Mouse (Mus musculus) liver, postnatal 0 days (tissue): ENCODE measurements around the gene Eif3g. TPM values are rescaled to one million over a fixed set of nuclear protein-coding genes. Genes with fewer than 3 reads are reported as not detected.
A peak's percentile ranks its signal among the peaks of the same experiment; 100 is the strongest.

Source experiments
- ATAC-seq: fragments of 200-750 bp; cut with Nextera tagmentation; 2 replicates; pipeline ENCODE4 v1.8.0; 2017; ENCODE audit warnings: mild to moderate bottlenecking, moderate library complexity
- DNase-seq: peaks from one replicate; pipeline ENCODE4 v3.0.0-alpha.2; 2016
- H3K27ac ChIP-seq: fragments of 300-500 bp; sonication (generic); 2 replicates; pipeline ENCODE4 v1.5.1; 2014; ENCODE audit warnings: antibody characterized with exemption, moderate library complexity, mild to moderate bottlenecking, low read depth
- H3K27me3 ChIP-seq: fragments of 300-500 bp; sonication (generic); 2 replicates; pipeline ENCODE4 v1.6.1; 2014; ENCODE audit warnings: low read length, control low read depth, mixed read lengths; ENCODE audit not compliant: insufficient read depth
- H3K36me3 ChIP-seq: fragments of 300-500 bp; sonication (generic); replicated peaks from 2 replicates; pipeline ENCODE4 v1.6.1; 2014; ENCODE audit warnings: mild to moderate bottlenecking, control low read depth, low read length, moderate library complexity, mixed read lengths; ENCODE audit not compliant: insufficient read depth
- H3K4me1 ChIP-seq: fragments of 300-500 bp; sonication (generic); 2 replicates; pipeline ENCODE4 v1.6.1; 2014; ENCODE audit warnings: antibody characterized with exemption, mild to moderate bottlenecking, control low read depth; ENCODE audit not compliant: insufficient read depth
- H3K4me2 ChIP-seq: fragments of 300-500 bp; sonication (generic); 2 replicates; pipeline ENCODE4 v1.6.1; 2014; ENCODE audit warnings: low read depth, mild to moderate bottlenecking, low read length, moderate library complexity, mixed read lengths
- H3K4me3 ChIP-seq: fragments of 300-500 bp; sonication (generic); 2 replicates; pipeline ENCODE4 v1.5.1; 2014; ENCODE audit warnings: low read depth, low read length
- H3K9ac ChIP-seq: fragments of 300-500 bp; sonication (generic); replicated peaks from 2 replicates; pipeline ENCODE4 v1.6.1; 2014; ENCODE audit warnings: mild to moderate bottlenecking, moderate library complexity
- H3K9me3 ChIP-seq: fragments of 300-500 bp; sonication (generic); 2 replicates; pipeline ENCODE4 v1.6.1; 2016; ENCODE audit warnings: mild to moderate bottlenecking, control low read depth, low read length, mixed read lengths
- CTCF ChIP-seq: sonication (generic); IDR thresholded peaks from 2 replicates; pipeline ENCODE4 v1.5.1; 2016; ENCODE audit warnings: antibody characterized with exemption, low read depth
- EP300 ChIP-seq: IDR thresholded peaks from 2 replicates; pipeline ENCODE4 v1.6.1; 2016; ENCODE audit warnings: antibody characterized with exemption, low read depth, mild to moderate bottlenecking
- WGBS: fragments of 180-500 bp; shearing (Covaris S2); extraction: QIAGEN DNeasy Blood & Tissue Kit; methylation state at CpG from one replicate; pipeline ENCODE4 v1.1.7; 2014; ENCODE audit not compliant: insufficient replicate concordance; 5-methylcytosine and 5-hydroxymethylcytosine counted together
- polyA plus RNA-seq: library from polyadenylated mRNA; unstranded; fragments of >200 nt; fragmentation: Nextera tagmentation; extraction: Ambion mirVana; gene quantifications from 2 replicates; pipeline ENCODE4 v1.2.1, GENCODE M21; 2015

Gene Eif3g
- polyA plus RNA-seq, 1 experiment from 2014 or later: 128 TPM

- Histone ChIP-seq H3K4me3 (no peak overlapping the region), H3K9me3 (no peaks in the 10 kb centered on the region), H3K27me3 (no peaks in the 10 kb centered on the region), H3K9ac (no peak overlapping the region), H3K36me3 (peaks cover 65% of the 10 kb centered on the region), H3K4me1 (peaks cover 12% of the 10 kb centered on the region), H3K27ac (no peak overlapping the region), H3K4me2 (no peak overlapping the region)
- ATAC-seq (no peak), DNase-seq (no peak)
- TF ChIP-seq EP300: no peak
- no peak for TF ChIP-seq CTCF
- WGBS: 87% methylated on average over 15 of the region's 15 CpGs
Measured at GRCm38 (mm10) chr9:20894629-20895028, 3.8 kb downstream of the Eif3g start.

- no peaks in the 10 kb centered on the region for H3K9me3 ChIP-seq
- H3K4me3 ChIP-seq: no peak overlapping the region
- peaks cover 16% of the 10 kb centered on the region for H3K4me1 ChIP-seq
- peaks cover 69% of the 10 kb centered on the region for H3K36me3 ChIP-seq
- TF ChIP-seq CTCF (no peak), EP300 (no peak)
- DNase-seq (no peak), ATAC-seq (no peak)
- no peaks in the 10 kb centered on the region for H3K27me3 ChIP-seq
- H3K4me2 ChIP-seq: no peak overlapping the region
- H3K9ac ChIP-seq: no peak overlapping the region
- H3K27ac ChIP-seq: no peak overlapping the region
- 75% methylated on average over 13 of the region's 13 CpGs for WGBS
Measured at GRCm38 (mm10) chr9:20893590-20894343, 4.7 kb downstream of the Eif3g start.

- Histone ChIP-seq H3K27ac (no peak overlapping the region), H3K4me3 (no peak overlapping the region), H3K4me1 (peaks cover 16% of the 10 kb centered on the region), H3K36me3 (peaks cover 69% of the 10 kb centered on the region), H3K27me3 (no peaks in the 10 kb centered on the region), H3K4me2 (no peak overlapping the region), H3K9me3 (no peaks in the 10 kb centered on the region), H3K9ac (no peak overlapping the region)
- no peak for TF ChIP-seq EP300
- no peak for TF ChIP-seq CTCF
- WGBS: 65% methylated on average over 5 of the region's 5 CpGs
- DNase-seq (no peak), ATAC-seq (no peak)
Measured at GRCm38 (mm10) chr9:20893069-20893468, 5.4 kb downstream of the Eif3g start.

- no peak overlapping the region for H3K4me2 ChIP-seq
- H3K36me3 ChIP-seq: peaks cover 69% of the 10 kb centered on the region
- no peak overlapping the region for H3K4me3 ChIP-seq
- no peak overlapping the region for H3K27ac ChIP-seq
- H3K9me3 ChIP-seq: no peaks in the 10 kb centered on the region
- DNase-seq (no peak), ATAC-seq (no peak)
- WGBS: 64% methylated on average over 5 of the region's 5 CpGs
- H3K27me3 ChIP-seq: no peaks in the 10 kb centered on the region
- no peak for TF ChIP-seq EP300
- TF ChIP-seq CTCF: no peak
- no peak overlapping the region for H3K9ac ChIP-seq
- peaks cover 10% of the 10 kb centered on the region for H3K4me1 ChIP-seq
Measured at GRCm38 (mm10) chr9:20892104-20892653, 6.2 kb downstream of the Eif3g start.

GRCm38 (mm10) chr9:20891339-20892103, 6.9 kb downstream of the Eif3g start:
- 77% methylated on average over 26 of the region's 26 CpGs for WGBS
- Histone ChIP-seq H3K4me2 (no peak overlapping the region), H3K9ac (no peak overlapping the region), H3K27ac (peak overlapping the region; percentile 52), H3K4me1 (peaks cover 8% of the 10 kb centered on the region), H3K36me3 (peaks cover 69% of the 10 kb centered on the region), H3K9me3 (no peaks in the 10 kb centered on the region), H3K27me3 (no peaks in the 10 kb centered on the region), H3K4me3 (no peak overlapping the region)
- TF ChIP-seq CTCF (no peak), EP300 (no peak)
- ATAC-seq (no peak), DNase-seq (no peak)

- Histone ChIP-seq H3K36me3 (peaks cover 60% of the 10 kb centered on the region), H3K27ac (peak overlapping the region; percentile 29; the same call in 1 of the 2 replicates), H3K9me3 (no peaks in the 10 kb centered on the region), H3K4me2 (no peak overlapping the region), H3K4me3 (no peak overlapping the region), H3K4me1 (peaks cover 8% of the 10 kb centered on the region), H3K9ac (no peak overlapping the region), H3K27me3 (no peaks in the 10 kb centered on the region)
- TF ChIP-seq EP300 (no peak), CTCF (no peak)
- 83% methylated on average over 5 of the region's 5 CpGs for WGBS
- DNase-seq (no peak), ATAC-seq (no peak)
Measured at GRCm38 (mm10) chr9:20890411-20890810, 8.0 kb downstream of the Eif3g start.
